In the genomic region with DNA sequence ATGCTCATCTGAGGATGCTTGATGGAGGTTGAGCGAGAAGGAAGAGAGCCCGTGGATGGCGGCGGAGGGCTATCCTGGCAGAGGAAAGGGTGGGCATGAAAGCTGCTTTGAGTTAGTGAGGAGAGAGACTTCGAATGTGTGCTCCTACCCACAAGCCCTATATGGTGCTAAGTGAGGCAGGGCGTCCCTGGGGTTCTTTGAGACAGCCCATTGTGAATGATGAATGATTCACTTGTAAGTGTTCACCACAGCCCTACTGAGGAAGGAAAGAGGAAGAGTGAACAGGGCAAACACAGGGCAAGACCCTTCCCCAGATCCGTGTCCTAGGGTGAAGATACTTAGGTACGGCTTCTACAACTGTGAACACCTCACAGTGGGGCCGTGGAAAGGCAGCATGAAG, we compare ENCODE assay signal across 24 mouse cellular contexts. TPM values are rescaled to one million over a fixed set of nuclear protein-coding genes. Genes with fewer than 3 reads are reported as not detected.
DNase-seq lines count a peak whose midpoint lies in the region; ATAC-seq and TF ChIP-seq lines count a peak whose summit lies in the region.
"Had no signal": no experiment of that assay in that cellular context is flagged by ENCODE, and none has a peak within 500 bp of the region (broad histone marks: within the 10 kb centered on the region; RNA-seq: fewer than 3 reads in every experiment).

No protein-coding gene starts in this region.

- H3K4me2 ChIP-seq in midbrain, postnatal 0 days (ENCODE audit: low read depth, low read length, poor library complexity, severe bottlenecking): no peak overlapping the region
- no peak overlapping the region for H3K4me2 ChIP-seq in stomach, postnatal 0 days (replicated peaks; ENCODE audit: low read depth)
- H3K4me2 ChIP-seq: heart, embryonic 13.5 days; hindbrain, embryonic 15.5 days had no signal

- no peak overlapping the region for H3K4me3 ChIP-seq in heart, embryonic 10.5 days
- no peak overlapping the region for H3K4me3 ChIP-seq in midbrain, embryonic 10.5 days
- H3K4me3 ChIP-seq in midbrain, postnatal 0 days (ENCODE audit: low read depth, low read length): no peak overlapping the region
- H3K4me3 ChIP-seq in stomach, postnatal 0 days (ENCODE audit: low read depth, low read length): no peak overlapping the region
- H3K4me3 ChIP-seq: heart, embryonic 13.5 days; hindbrain, embryonic 15.5 days; left cerebral cortex, adult 2 months had no signal

- H3K36me3 ChIP-seq in heart, embryonic 10.5 days: no peaks in the 10 kb centered on the region
- no peaks in the 10 kb centered on the region for H3K36me3 ChIP-seq in midbrain, embryonic 10.5 days
- H3K36me3 ChIP-seq in midbrain, postnatal 0 days (ENCODE audit: insufficient read depth, low read length): no peaks in the 10 kb centered on the region
- H3K36me3 ChIP-seq in stomach, postnatal 0 days (ENCODE audit: control insufficient read depth, insufficient read depth, low read length): no peaks in the 10 kb centered on the region
- H3K36me3 ChIP-seq: heart, embryonic 13.5 days; hindbrain, embryonic 15.5 days had no signal

- TF ChIP-seq EP300 in stomach, postnatal 0 days (optimal IDR thresholded peaks at IDR 0.05): no peak

- H3K9ac ChIP-seq in midbrain, postnatal 0 days (replicated peaks; ENCODE audit: low read length, poor library complexity, severe bottlenecking): no peak overlapping the region
- H3K9ac ChIP-seq in stomach, postnatal 0 days (ENCODE audit: low read length): no peak overlapping the region
- H3K9ac ChIP-seq: forebrain, postnatal 0 days; heart, embryonic 13.5 days; hindbrain, embryonic 15.5 days had no signal

- peaks cover 74% of the 10 kb centered on the region for H3K4me1 ChIP-seq in heart, embryonic 10.5 days
- peaks cover 51% of the 10 kb centered on the region for H3K4me1 ChIP-seq in midbrain, embryonic 10.5 days
- H3K4me1 ChIP-seq in midbrain, postnatal 0 days (ENCODE audit: insufficient read depth, low read length): no peaks in the 10 kb centered on the region
- H3K4me1 ChIP-seq in stomach, postnatal 0 days (replicated peaks; ENCODE audit: control insufficient read depth, insufficient read depth): no peaks in the 10 kb centered on the region
- H3K4me1 ChIP-seq: hindbrain, embryonic 15.5 days had no signal

- 73% methylated on average over 9 of the region's 9 CpGs for WGBS in heart, embryonic 10.5 days
- WGBS in midbrain, embryonic 10.5 days: 83% methylated on average over 9 of the region's 9 CpGs
- 78% methylated on average over 9 of the region's 9 CpGs for WGBS in midbrain, postnatal 0 days
- WGBS in stomach, postnatal 0 days: 76% methylated on average over 9 of the region's 9 CpGs

- peaks cover 41% of the 10 kb centered on the region for H3K27me3 ChIP-seq in heart, embryonic 10.5 days (ENCODE audit: insufficient read depth, poor library complexity, severe bottlenecking)
- H3K27me3 ChIP-seq in midbrain, embryonic 10.5 days (ENCODE audit: low read depth, poor library complexity, severe bottlenecking): peaks cover 5% of the 10 kb centered on the region; the same call in 1 of the 2 replicates
- no peaks in the 10 kb centered on the region for H3K27me3 ChIP-seq in midbrain, postnatal 0 days (ENCODE audit: insufficient read depth, low read length)
- H3K27me3 ChIP-seq in stomach, postnatal 0 days (ENCODE audit: control insufficient read depth, insufficient read depth, low read length): no peaks in the 10 kb centered on the region
- H3K27me3 ChIP-seq: hindbrain, embryonic 15.5 days had no signal

- H3K9me3 ChIP-seq in heart, embryonic 10.5 days: no peaks in the 10 kb centered on the region
- H3K9me3 ChIP-seq in midbrain, embryonic 10.5 days (replicated peaks): no peaks in the 10 kb centered on the region
- no peaks in the 10 kb centered on the region for H3K9me3 ChIP-seq in midbrain, postnatal 0 days (ENCODE audit: low read length)
- H3K9me3 ChIP-seq in stomach, postnatal 0 days (ENCODE audit: control insufficient read depth, low read length): no peaks in the 10 kb centered on the region
- H3K9me3 ChIP-seq: heart, embryonic 13.5 days; hindbrain, embryonic 15.5 days had no signal

- no peak for TF ChIP-seq CTCF in midbrain, postnatal 0 days (IDR thresholded peaks at IDR 0.05)
- TF ChIP-seq CTCF in stomach, postnatal 0 days (IDR thresholded peaks at IDR 0.05; ENCODE audit: low read depth): no peak

- ATAC-seq in midbrain, postnatal 0 days (ENCODE audit: low FRiP score): no peak
- 0 out of 2 replicates have a peak, but pooled peaks have one; percentile 19 for ATAC-seq in granulocyte monocyte progenitor cell, adult 5-6 weeks (replicated peaks; ENCODE audit: poor library complexity, severe bottlenecking)
- ATAC-seq in stomach, postnatal 0 days (ENCODE audit: low FRiP score, low TSS enrichment): no peak
- ATAC-seq: forebrain, postnatal 0 days; intestine, embryonic 16.5 days had no signal

- H3K27ac ChIP-seq in heart, embryonic 10.5 days: peak overlapping the region; percentile 54; the same call in 1 of the 2 replicates
- H3K27ac ChIP-seq in midbrain, embryonic 10.5 days (replicated peaks): 0 out of 2 replicates have a peak overlapping the region, but pooled peaks have one; percentile 55
- H3K27ac ChIP-seq in midbrain, postnatal 0 days (ENCODE audit: low read depth, low read length): no peak overlapping the region
- H3K27ac ChIP-seq in stomach, postnatal 0 days (replicated peaks): 0 out of 2 replicates have a peak overlapping the region, but pooled peaks have one; percentile 8
- H3K27ac ChIP-seq: hindbrain, embryonic 15.5 days; left cerebral cortex, adult 2 months had no signal

- no peak for DNase-seq in heart, embryonic 10.5 days (ENCODE audit: low spot score)
- DNase-seq in heart, adult 8-10 months (ENCODE audit: low spot score): no peak
- no peak for DNase-seq in midbrain, embryonic 10.5 days (ENCODE audit: low spot score)
- no peak for DNase-seq in midbrain, postnatal 0 days (ENCODE audit: low spot score)
- DNase-seq in stomach, postnatal 0 days (ENCODE audit: low spot score): no peak
- DNase-seq in embryo, embryonic 11 days: no peak
- no peak for DNase-seq in liver
- DNase-seq: cerebellum, postnatal 10 days; forebrain, postnatal 0 days; gastrocnemius, postnatal 10 days; kidney, postnatal 14 days; lung, adult 18-20 months; lung, postnatal 4 days; midbrain, embryonic 14.5 days; right cerebral cortex, adult 18-20 months had no signal

RNA-seq across cellular contexts. Expression of gene Foxs1, which starts 6.1 kb away (rescaled TPM):
- 0.21 and 0.36 TPM in 2 replicates for polyA plus RNA-seq in heart, embryonic 10.5 days (2016; fragmentation: Nextera tagmentation; extraction: Ambion mirVana)
- total RNA-seq in heart, adult 8-10 months (2022): 1 to 10 TPM; 1.6 to 2.7 (median 2.1) TPM
- 0.58 and 1.5 TPM in 2 replicates for polyA plus RNA-seq in midbrain, embryonic 10.5 days (2016; fragmentation: Nextera tagmentation; extraction: Ambion mirVana)
- total RNA-seq in midbrain, postnatal 0 days (2014; rRNA removed): 4.0 and 6.8 TPM in 2 replicates
- 2.4 and 3.3 TPM in 2 replicates for polyA plus RNA-seq in midbrain, postnatal 0 days (2015; fragmentation: Nextera tagmentation; extraction: Ambion mirVana)
- not detected in 2 replicates for total RNA-seq in granulocyte monocyte progenitor cell, adult 5-6 weeks (2014; fragmentation: Nextera tagmentation)
- not detected in 2 replicates for total RNA-seq in granulocyte monocyte progenitor cell, adult 5-6 weeks (2017)
- 2.3 and 2.6 TPM in 2 replicates for polyA plus RNA-seq in stomach, postnatal 0 days (2015; fragmentation: Nextera tagmentation; extraction: Ambion mirVana)
- total RNA-seq: liver, adult 2 months had no signal

RNA-seq across cellular contexts. Expression of gene Mylk2, which starts 15.7 kb away (rescaled TPM):
- polyA plus RNA-seq in heart, embryonic 10.5 days (2016; fragmentation: Nextera tagmentation; extraction: Ambion mirVana): 0.05 and 0.07 TPM in 2 replicates
- total RNA-seq in heart, adult 8-10 months (2022): under 1 TPM; 0.17 to 0.44 (median 0.31) TPM
- 0.06 and 0.07 TPM in 2 replicates for polyA plus RNA-seq in midbrain, embryonic 10.5 days (2016; fragmentation: Nextera tagmentation; extraction: Ambion mirVana)
- total RNA-seq in midbrain, postnatal 0 days (2014; rRNA removed): 0.16 TPM in 1 of 2 replicates, not detected in the other
- 0.05 TPM in 1 of 2 replicates, not detected in the other for polyA plus RNA-seq in midbrain, postnatal 0 days (2015; fragmentation: Nextera tagmentation; extraction: Ambion mirVana)
- total RNA-seq in granulocyte monocyte progenitor cell, adult 5-6 weeks (2014; fragmentation: Nextera tagmentation): not detected in 2 replicates
- total RNA-seq in granulocyte monocyte progenitor cell, adult 5-6 weeks (2017): not detected in 2 replicates
- 0.02 TPM in 1 of 2 replicates, not detected in the other for polyA plus RNA-seq in stomach, postnatal 0 days (2015; fragmentation: Nextera tagmentation; extraction: Ambion mirVana)
- total RNA-seq: layer of hippocampus, adult 8-10 months; left cerebral cortex, adult 2 months had no signal
- polyA plus RNA-seq: forebrain, postnatal 0 days; liver, adult 2 months; midbrain, embryonic 14.5 days; neural tube, embryonic 11.5 days; small intestine, adult 2 months had no signal

RNA-seq across cellular contexts. Expression of gene Dusp15, which starts 24.6 kb away (rescaled TPM):
- polyA plus RNA-seq in heart, embryonic 10.5 days (2016; fragmentation: Nextera tagmentation; extraction: Ambion mirVana): 0.04 TPM in 2 replicates
- total RNA-seq in heart, adult 8-10 months (2022): not detected
- 0.60 and 1.3 TPM in 2 replicates for polyA plus RNA-seq in midbrain, embryonic 10.5 days (2016; fragmentation: Nextera tagmentation; extraction: Ambion mirVana)
- total RNA-seq in midbrain, postnatal 0 days (2014; rRNA removed): 44.9 and 47.1 TPM in 2 replicates
- polyA plus RNA-seq in midbrain, postnatal 0 days (2015; fragmentation: Nextera tagmentation; extraction: Ambion mirVana): 24.6 and 25.2 TPM in 2 replicates
- total RNA-seq in granulocyte monocyte progenitor cell, adult 5-6 weeks (2014; fragmentation: Nextera tagmentation): not detected in 2 replicates
- total RNA-seq in granulocyte monocyte progenitor cell, adult 5-6 weeks (2017): not detected in 2 replicates
- 0.27 and 0.36 TPM in 2 replicates for polyA plus RNA-seq in stomach, postnatal 0 days (2015; fragmentation: Nextera tagmentation; extraction: Ambion mirVana)
- total RNA-seq: liver, adult 2 months had no signal
- polyA plus RNA-seq: liver, adult 2 months; small intestine, adult 2 months had no signal

RNA-seq across cellular contexts. Expression of gene Ttll9, which starts 35.4 kb away (rescaled TPM):
- polyA plus RNA-seq in heart, embryonic 10.5 days (2016; fragmentation: Nextera tagmentation; extraction: Ambion mirVana): 0.47 and 0.85 TPM in 2 replicates
- not detected for total RNA-seq in heart, adult 8-10 months (2022)
- polyA plus RNA-seq in midbrain, embryonic 10.5 days (2016; fragmentation: Nextera tagmentation; extraction: Ambion mirVana): 1.3 and 1.4 TPM in 2 replicates
- 4.9 and 7.8 TPM in 2 replicates for total RNA-seq in midbrain, postnatal 0 days (2014; rRNA removed)
- 7.6 and 7.9 TPM in 2 replicates for polyA plus RNA-seq in midbrain, postnatal 0 days (2015; fragmentation: Nextera tagmentation; extraction: Ambion mirVana)
- total RNA-seq in granulocyte monocyte progenitor cell, adult 5-6 weeks (2014; fragmentation: Nextera tagmentation): 2.4 and 13.4 TPM in 2 replicates
- 1.7 and 2.5 TPM in 2 replicates for total RNA-seq in granulocyte monocyte progenitor cell, adult 5-6 weeks (2017)
- polyA plus RNA-seq in stomach, postnatal 0 days (2015; fragmentation: Nextera tagmentation; extraction: Ambion mirVana): not detected in 2 replicates
- total RNA-seq: gastrocnemius, postnatal 10 days; liver, adult 2 months had no signal
- polyA plus RNA-seq: small intestine, adult 2 months had no signal

Comparison
In these comparisons a context has a peak if more than half of its experiments do, and no peak if none do; other contexts are left out.
1. RNA of gene Dusp15, which starts 24.6 kb away (polyA plus RNA-seq): 24.6 to 25.2 TPM in midbrain, postnatal 0 days; 0.60 to 1.3 TPM in midbrain, embryonic 10.5 days, 0.27 to 0.36 TPM in stomach, postnatal 0 days and 0.04 TPM in heart, embryonic 10.5 days; every median in the first group is over 10 times any median in the second.